Mouse (Mus musculus) heart, embryonic 11.5 days (tissue): Measurements from ENCODE around the gene Ankub1. TPM values are rescaled to one million over a fixed set of nuclear protein-coding genes. Genes with fewer than 3 reads are reported as not detected.
A peak's percentile ranks its signal among the peaks of the same experiment; 100 is the strongest.

ENCODE experiments used
- ATAC-seq: fragments of 200-750 bp; cut with Nextera tagmentation; replicated peaks from 2 replicates; pipeline ENCODE4 v1.8.0; 2017; ENCODE audit warnings: moderate library complexity; ENCODE audit not compliant: insufficient number of reproducible peaks, low FRiP score, low TSS enrichment
- H3K27ac ChIP-seq: fragments of 300-500 bp; sonication (generic); 2 replicates; pipeline ENCODE4 v1.5.1; 2014; ENCODE audit warnings: mild to moderate bottlenecking, low read depth, low read length
- H3K27me3 ChIP-seq: fragments of 300-500 bp; sonication (generic); 2 replicates; pipeline ENCODE4 v1.6.1; 2014; ENCODE audit warnings: mild to moderate bottlenecking, low read length, mixed read lengths; ENCODE audit not compliant: control insufficient read depth, insufficient read depth
- H3K36me3 ChIP-seq: fragments of 300-500 bp; sonication (generic); 2 replicates; pipeline ENCODE4 v1.6.1; 2014; ENCODE audit warnings: mild to moderate bottlenecking, low read length, moderate library complexity, mixed read lengths; ENCODE audit not compliant: control insufficient read depth, insufficient read depth
- H3K4me1 ChIP-seq: fragments of 300-500 bp; sonication (generic); 2 replicates; pipeline ENCODE4 v1.6.1; 2014; ENCODE audit warnings: low read length; ENCODE audit not compliant: control insufficient read depth, insufficient read depth
- H3K4me2 ChIP-seq: fragments of 300-500 bp; sonication (generic); 2 replicates; pipeline ENCODE4 v1.6.1; 2014; ENCODE audit warnings: mild to moderate bottlenecking, moderate library complexity
- H3K4me3 ChIP-seq: fragments of 300-500 bp; sonication (generic); 2 replicates; pipeline ENCODE4 v1.5.1; 2014; ENCODE audit warnings: low read depth, low read length
- H3K9ac ChIP-seq: fragments of 300-500 bp; sonication (generic); 2 replicates; pipeline ENCODE4 v1.6.1; 2014; ENCODE audit warnings: mild to moderate bottlenecking, low read depth, low read length, moderate library complexity
- H3K9me3 ChIP-seq: fragments of 300-500 bp; sonication (generic); replicated peaks from 2 replicates; pipeline ENCODE4 v1.6.1; 2016; ENCODE audit warnings: low read length; ENCODE audit not compliant: control insufficient read depth
- WGBS: fragments of 180-500 bp; shearing (Covaris S2); extraction: QIAGEN DNeasy Blood & Tissue Kit; methylation state at CpG from one replicate; pipeline ENCODE4 v1.1.7; 2014; ENCODE audit not compliant: insufficient replicate concordance; 5-methylcytosine and 5-hydroxymethylcytosine counted together
- polyA plus RNA-seq: library from polyadenylated mRNA; unstranded; fragments of >200 nt; fragmentation: Nextera tagmentation; extraction: Ambion mirVana; gene quantifications from 2 replicates; pipeline ENCODE4 v1.2.1, GENCODE M21; 2014

Gene Ankub1
- 0.09 TPM in 1 of 2 replicates, not detected in the other for polyA plus RNA-seq

DNA sequence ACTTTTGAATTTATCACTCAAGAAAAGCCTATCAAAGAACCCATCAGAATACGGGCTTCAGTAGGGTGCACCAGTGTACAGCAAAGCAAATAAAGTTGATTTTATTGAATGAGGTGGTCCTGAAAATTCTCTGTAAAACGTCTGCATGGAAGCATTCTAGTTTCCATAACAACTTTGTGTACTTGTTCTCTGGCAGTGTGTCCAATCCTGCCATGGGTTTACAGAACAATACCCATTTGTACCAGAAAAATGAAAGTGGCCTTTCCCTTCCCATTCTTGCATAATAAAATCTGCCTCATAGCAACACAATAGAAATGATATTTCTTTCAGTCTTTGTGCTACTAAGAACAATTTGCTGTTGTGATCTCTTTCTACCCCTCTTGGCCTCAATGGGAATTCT is at the start of gene Ankub1:
Gene Ankub1, minus strand, starts transcription at position 81 of the 400 bp plus-strand sequence.
- no peaks in the 10 kb centered on the region for H3K4me1 ChIP-seq
- H3K4me2 ChIP-seq, result no peak within 1 kb of the TSS
- 63% methylated on average over 2 of the region's 2 CpGs for WGBS
- H3K27me3 ChIP-seq, result no peaks in the 10 kb centered on the region
- no peak within 1 kb of the TSS for H3K4me3 ChIP-seq
- H3K27ac ChIP-seq, result no peak within 1 kb of the TSS
- no peaks in the 10 kb centered on the region for H3K36me3 ChIP-seq
- H3K9me3 ChIP-seq, result no peaks in the 10 kb centered on the region
- H3K9ac ChIP-seq, result no peak within 1 kb of the TSS
- ATAC-seq, result no peak

GRCm38 (mm10) chr3:57739830-57740229 is 47.2 kb upstream of the Ankub1 start:
- H3K36me3 ChIP-seq, result no peaks in the 10 kb centered on the region
- 84% methylated on average over 1 of the region's 1 CpGs for WGBS
- H3K4me3 ChIP-seq, result no peak overlapping the region
- H3K4me2 ChIP-seq, result no peak overlapping the region
- H3K27ac ChIP-seq, result no peak overlapping the region
- no peaks in the 10 kb centered on the region for H3K9me3 ChIP-seq
- no peak overlapping the region for H3K9ac ChIP-seq
- H3K27me3 ChIP-seq, result no peaks in the 10 kb centered on the region
- H3K4me1 ChIP-seq, result 0 out of 2 replicates have a peak, but pooled peaks cover 2% of the 10 kb centered on the region
- ATAC-seq, result no peak

GRCm38 (mm10) chr3:57736419-57737095 is 44.0 kb upstream of the Ankub1 start:
- ATAC-seq, result no peak
- H3K4me1 ChIP-seq, result 0 out of 2 replicates have a peak, but pooled peaks cover 2% of the 10 kb centered on the region
- H3K9me3 ChIP-seq, result no peaks in the 10 kb centered on the region
- WGBS, result 2% methylated on average over 13 of the region's 13 CpGs
- peak overlapping the region; percentile 84 for H3K9ac ChIP-seq
- no peaks in the 10 kb centered on the region for H3K27me3 ChIP-seq
- peak overlapping the region; percentile 91 for H3K27ac ChIP-seq
- H3K4me2 ChIP-seq, result peak overlapping the region; percentile 83
- H3K4me3 ChIP-seq, result peak overlapping the region; percentile 83
- no peaks in the 10 kb centered on the region for H3K36me3 ChIP-seq

DNA sequence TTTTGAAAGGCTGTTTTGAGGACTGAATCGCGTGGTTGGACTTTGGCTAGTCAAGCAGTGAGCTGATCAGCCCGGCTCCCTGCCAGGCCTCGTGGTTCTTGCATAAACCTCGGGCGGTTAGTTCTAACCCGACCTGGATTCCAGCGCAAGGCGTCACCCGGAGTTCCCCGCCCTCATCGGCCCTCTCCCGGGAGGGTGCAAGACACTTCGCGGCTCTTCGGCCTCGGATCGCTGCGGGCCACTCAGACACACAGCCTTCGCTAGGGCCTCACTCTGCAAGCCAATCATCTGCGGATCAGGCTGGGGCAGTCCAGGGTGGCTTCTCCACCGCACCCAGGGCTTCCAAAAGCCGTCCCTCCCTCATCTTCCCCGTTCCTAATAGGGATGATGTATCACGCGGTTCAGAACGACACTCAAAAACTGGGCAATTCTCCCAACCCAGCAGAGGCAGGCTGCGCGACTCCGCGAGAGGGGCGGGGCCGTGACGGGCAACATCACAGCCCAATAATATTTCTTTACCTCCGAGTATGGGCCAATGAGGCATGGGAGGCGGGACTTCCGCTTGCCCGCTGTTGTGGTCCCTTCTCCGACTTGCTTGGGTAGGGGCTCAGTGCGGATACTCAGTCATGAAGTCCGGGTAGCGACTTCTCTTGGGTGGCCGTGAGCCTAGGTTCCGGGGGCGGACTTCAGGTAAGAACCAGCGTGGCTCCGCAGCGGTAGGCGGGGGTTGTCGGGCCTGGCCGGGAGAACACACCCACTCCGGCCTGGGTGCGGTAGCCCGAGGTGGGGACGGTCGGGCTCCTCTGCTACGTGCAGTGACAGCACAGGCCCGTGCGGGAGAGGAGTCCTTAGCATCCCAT is 43.1 kb upstream of the Ankub1 start, which contains the start of gene Rnf13:
Gene Rnf13, plus strand, starts transcription at position 552 of the 860 bp plus-strand sequence.
- peak within 1 kb of the TSS; percentile 84 for H3K9ac ChIP-seq
- ATAC-seq, result peak; percentile 98
- under 1% methylated on average over 59 of the region's 59 CpGs for WGBS

GRCm38 (mm10) chr3:57732206-57732915 is 39.8 kb upstream of the Ankub1 start:
- WGBS, result 76% methylated on average over 5 of the region's 5 CpGs
- Histone ChIP-seq H3K4me1 (0 out of 2 replicates have a peak, but pooled peaks cover 2% of the 10 kb centered on the region), H3K9me3 (no peaks in the 10 kb centered on the region), H3K4me2 (no peak overlapping the region), H3K27ac (no peak overlapping the region), H3K4me3 (no peak overlapping the region), H3K36me3 (no peaks in the 10 kb centered on the region), H3K9ac (no peak overlapping the region), H3K27me3 (no peaks in the 10 kb centered on the region)
- no peak for ATAC-seq

More for the DNA sequence above, 43.1 kb upstream of the Ankub1 start, which contains the start of gene Rnf13:
- Histone ChIP-seq H3K4me2 (peak within 1 kb of the TSS; percentile 83), H3K4me3 (peak within 1 kb of the TSS; percentile 83), H3K9me3 (no peaks in the 10 kb centered on the region), H3K27ac (peak within 1 kb of the TSS; percentile 91), H3K4me1 (0 out of 2 replicates have a peak, but pooled peaks cover 2% of the 10 kb centered on the region), H3K27me3 (no peaks in the 10 kb centered on the region), H3K36me3 (no peaks in the 10 kb centered on the region)

DNA sequence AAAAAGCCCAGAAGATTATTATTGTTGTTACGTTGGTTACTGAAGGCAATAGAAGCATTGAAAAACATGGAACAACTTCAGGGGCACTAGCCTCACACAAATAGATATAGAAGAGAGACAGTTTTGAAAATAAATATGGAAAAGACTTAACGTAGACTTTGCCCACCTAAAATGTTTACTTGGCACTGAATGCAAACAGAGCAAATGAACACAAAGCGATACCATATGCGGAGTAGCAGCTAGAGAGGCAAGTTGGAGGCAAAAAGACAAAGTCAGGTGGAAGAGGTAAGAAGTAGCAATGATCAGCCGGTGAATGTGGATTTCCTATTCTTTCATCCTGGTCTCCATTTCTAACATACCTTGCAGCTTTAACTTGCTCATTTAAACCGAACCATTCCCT is 21.6 kb upstream of the Ankub1 start:
- no peak overlapping the region for H3K27ac ChIP-seq
- no peak overlapping the region for H3K4me2 ChIP-seq
- no peaks in the 10 kb centered on the region for H3K36me3 ChIP-seq
- no peaks in the 10 kb centered on the region for H3K9me3 ChIP-seq
- no peaks in the 10 kb centered on the region for H3K4me1 ChIP-seq
- no peaks in the 10 kb centered on the region for H3K27me3 ChIP-seq
- 86% methylated on average over 6 of the region's 6 CpGs for WGBS
- no peak overlapping the region for H3K4me3 ChIP-seq
- no peak for ATAC-seq
- H3K9ac ChIP-seq, result no peak overlapping the region

GRCm38 (mm10) chr3:57696779-57697178 is 4.2 kb upstream of the Ankub1 start:
- no peak overlapping the region for H3K9ac ChIP-seq
- no peak overlapping the region for H3K27ac ChIP-seq
- H3K36me3 ChIP-seq, result no peaks in the 10 kb centered on the region
- H3K4me2 ChIP-seq, result no peak overlapping the region
- no peak for ATAC-seq
- H3K27me3 ChIP-seq, result no peaks in the 10 kb centered on the region
- WGBS, result 86% methylated on average over 9 of the region's 9 CpGs
- no peak overlapping the region for H3K4me3 ChIP-seq
- no peaks in the 10 kb centered on the region for H3K4me1 ChIP-seq
- H3K9me3 ChIP-seq, result no peaks in the 10 kb centered on the region

GRCm38 (mm10) chr3:57696249-57696648 is 3.6 kb upstream of the Ankub1 start:
- ATAC-seq, result no peak
- Histone ChIP-seq H3K36me3 (no peaks in the 10 kb centered on the region), H3K4me3 (no peak overlapping the region), H3K27ac (no peak overlapping the region), H3K9me3 (no peaks in the 10 kb centered on the region), H3K9ac (no peak overlapping the region), H3K4me2 (no peak overlapping the region), H3K27me3 (no peaks in the 10 kb centered on the region), H3K4me1 (no peaks in the 10 kb centered on the region)
- WGBS, result 81% methylated on average over 4 of the region's 4 CpGs
